ENCODE assay signal across 10 mouse cellular contexts in genomic region chr11:119128668-119129280, GRCm38 (mm10). TPM values are rescaled to one million over a fixed set of nuclear protein-coding genes. Genes with fewer than 3 reads are reported as not detected.
A peak's percentile ranks its signal among the peaks of the same experiment; 100 is the strongest.
DNase-seq lines count a peak whose midpoint lies in the region; ATAC-seq and TF ChIP-seq lines count a peak whose summit lies in the region.
"Had no signal": no experiment of that assay in that cellular context is flagged by ENCODE, and none has a peak within 500 bp of the region (broad histone marks: within the 10 kb centered on the region; RNA-seq: fewer than 3 reads in every experiment).

No protein-coding gene starts in this region.

- ATAC-seq in heart, postnatal 0 days (ENCODE audit: insufficient read depth, low read depth), result no peak
- ATAC-seq in midbrain, embryonic 13.5 days, result no peak
- no peak for ATAC-seq in midbrain, embryonic 15.5 days (replicated peaks)
- peak; percentile 51 for ATAC-seq in megakaryocyte-erythroid progenitor cell, adult 5-6 weeks (replicated peaks; ENCODE audit: low FRiP score, low TSS enrichment, poor library complexity, severe bottlenecking)
- no peak for ATAC-seq in liver, embryonic 12.5 days

- TF ChIP-seq CTCF in heart, postnatal 0 days (IDR thresholded peaks at IDR 0.05; ENCODE audit: low read depth), result no peak

- H3K9ac ChIP-seq in heart, postnatal 0 days (replicated peaks; ENCODE audit: low read depth, low read length), result no peak overlapping the region; the same call in 1 of the 2 replicates
- H3K9ac ChIP-seq in midbrain, embryonic 13.5 days (replicated peaks), result peak overlapping the region; percentile 29; the same call in 1 of the 2 replicates
- H3K9ac ChIP-seq in midbrain, embryonic 15.5 days, result no peak overlapping the region
- no peak overlapping the region for H3K9ac ChIP-seq in liver, embryonic 12.5 days
- H3K9ac ChIP-seq: liver, embryonic 13.5 days had no signal

- no peaks in the 10 kb centered on the region for H3K27me3 ChIP-seq in heart, postnatal 0 days (ENCODE audit: control insufficient read depth, insufficient read depth, low read length)
- H3K27me3 ChIP-seq in midbrain, embryonic 13.5 days, result peaks cover 13% of the 10 kb centered on the region; the same call in 1 of the 2 replicates
- H3K27me3 ChIP-seq in midbrain, embryonic 15.5 days (replicated peaks), result no peaks in the 10 kb centered on the region
- peaks cover 76% of the 10 kb centered on the region for H3K27me3 ChIP-seq in liver, embryonic 12.5 days (replicated peaks)

- no peak for TF ChIP-seq EP300 in heart, postnatal 0 days (IDR thresholded peaks at IDR 0.05; ENCODE audit: low read depth)

- 65% methylated on average over 11 of the region's 11 CpGs for WGBS in heart, postnatal 0 days
- 43% methylated on average over 11 of the region's 11 CpGs for WGBS in midbrain, embryonic 13.5 days
- 33% methylated on average over 11 of the region's 11 CpGs for WGBS in midbrain, embryonic 15.5 days
- 34% methylated on average over 11 of the region's 11 CpGs for WGBS in liver, embryonic 12.5 days (ENCODE audit: insufficient replicate concordance)

- no peak for DNase-seq in heart, postnatal 0 days (ENCODE audit: low spot score)
- DNase-seq in heart, adult 11 months, result no peak
- DNase-seq in thymus, adult 18-20 months, result no peak
- DNase-seq: cerebellum, adult 8-10 months; liver, embryonic 13.5 days had no signal

- H3K4me3 ChIP-seq in heart, postnatal 0 days (ENCODE audit: low read depth, low read length), result no peak overlapping the region
- no peak overlapping the region for H3K4me3 ChIP-seq in midbrain, embryonic 13.5 days (replicated peaks)
- no peak overlapping the region for H3K4me3 ChIP-seq in midbrain, embryonic 15.5 days
- no peak overlapping the region for H3K4me3 ChIP-seq in liver, embryonic 12.5 days
- H3K4me3 ChIP-seq: left cerebral cortex, adult 2 months; liver, embryonic 13.5 days had no signal

- peak overlapping the region; percentile 62 for H3K27ac ChIP-seq in heart, postnatal 0 days (ENCODE audit: low read depth)
- 0 out of 2 replicates have a peak overlapping the region, but pooled peaks have one; percentile 59 for H3K27ac ChIP-seq in midbrain, embryonic 13.5 days
- H3K27ac ChIP-seq in midbrain, embryonic 15.5 days, result no peak overlapping the region
- no peak overlapping the region for H3K27ac ChIP-seq in liver, embryonic 12.5 days
- H3K27ac ChIP-seq: left cerebral cortex, adult 2 months; liver, embryonic 13.5 days had no signal

- H3K9me3 ChIP-seq in heart, postnatal 0 days (replicated peaks; ENCODE audit: control insufficient read depth, low read length), result no peaks in the 10 kb centered on the region
- H3K9me3 ChIP-seq in midbrain, embryonic 13.5 days, result no peaks in the 10 kb centered on the region
- no peaks in the 10 kb centered on the region for H3K9me3 ChIP-seq in midbrain, embryonic 15.5 days
- no peaks in the 10 kb centered on the region for H3K9me3 ChIP-seq in liver, embryonic 12.5 days (replicated peaks)
- H3K9me3 ChIP-seq: liver, embryonic 13.5 days had no signal

- H3K4me1 ChIP-seq in heart, postnatal 0 days (ENCODE audit: control insufficient read depth, insufficient read depth), result peaks cover 52% of the 10 kb centered on the region
- H3K4me1 ChIP-seq in midbrain, embryonic 13.5 days (replicated peaks), result peaks cover 54% of the 10 kb centered on the region
- peaks cover 43% of the 10 kb centered on the region for H3K4me1 ChIP-seq in midbrain, embryonic 15.5 days
- H3K4me1 ChIP-seq in liver, embryonic 12.5 days, result peaks cover 30% of the 10 kb centered on the region

- no peak overlapping the region for H3K4me2 ChIP-seq in heart, postnatal 0 days (ENCODE audit: low read depth, low read length)
- H3K4me2 ChIP-seq in midbrain, embryonic 13.5 days (replicated peaks), result no peak overlapping the region
- H3K4me2 ChIP-seq in midbrain, embryonic 15.5 days, result no peak overlapping the region
- no peak overlapping the region for H3K4me2 ChIP-seq in liver, embryonic 12.5 days
- H3K4me2 ChIP-seq: liver, embryonic 13.5 days had no signal

- no peaks in the 10 kb centered on the region for H3K36me3 ChIP-seq in heart, postnatal 0 days (replicated peaks; ENCODE audit: control insufficient read depth, insufficient read depth, low read length)
- H3K36me3 ChIP-seq in midbrain, embryonic 13.5 days, result no peaks in the 10 kb centered on the region
- no peaks in the 10 kb centered on the region for H3K36me3 ChIP-seq in midbrain, embryonic 15.5 days (replicated peaks)
- H3K36me3 ChIP-seq in liver, embryonic 12.5 days, result no peaks in the 10 kb centered on the region
- H3K36me3 ChIP-seq: liver, embryonic 13.5 days had no signal

RNA-seq across cellular contexts. Expression of gene Cbx4, which starts 42.8 kb away (rescaled TPM):
- total RNA-seq in heart, postnatal 0 days (2014; rRNA removed; ENCODE audit: low replicate concordance), result 12.1 and 23.1 TPM in 2 replicates
- polyA plus RNA-seq in heart, postnatal 0 days (2015; fragmentation: Nextera tagmentation; extraction: Ambion mirVana), result 6.8 and 8.2 TPM in 2 replicates
- 14.1 and 16.3 TPM in 2 replicates for polyA plus RNA-seq in midbrain, embryonic 13.5 days (2015; fragmentation: Nextera tagmentation; extraction: Ambion mirVana)
- 23.7 and 24.7 TPM in 2 replicates for polyA plus RNA-seq in midbrain, embryonic 15.5 days (2015; fragmentation: Nextera tagmentation; extraction: Ambion mirVana)
- 5.2 and 5.4 TPM in 2 replicates for total RNA-seq in megakaryocyte-erythroid progenitor cell, adult 5-6 weeks (2014; fragmentation: Nextera tagmentation)
- 3.9 and 11.6 TPM in 2 replicates for total RNA-seq in megakaryocyte-erythroid progenitor cell, adult 5-6 weeks (2017)
- 3.2 and 3.3 TPM in 2 replicates for polyA plus RNA-seq in liver, embryonic 12.5 days (2016; fragmentation: Nextera tagmentation; extraction: Ambion mirVana)

Comparison
In these comparisons a context has a peak if more than half of its experiments do, and no peak if none do; other contexts are left out.
1. H3K27ac ChIP-seq: peak in heart, postnatal 0 days (single experiment) and midbrain, embryonic 13.5 days (single experiment); none in midbrain, embryonic 15.5 days (single experiment) and liver, embryonic 12.5 days (single experiment).